Mouse (Mus musculus) common myeloid progenitor, adult 5-6 weeks (primary cell): ENCODE measurements around the gene Fam71e1. TPM values are rescaled to one million over a fixed set of nuclear protein-coding genes. Genes with fewer than 3 reads are reported as not detected.

Experiments
- total RNA-seq: library from RNA; stranded (forward); fragments of 200-1000, 187-1606 nt; gene quantifications from 2 replicates; pipeline ENCODE4 v1.2.3, GENCODE M21; 2017

Gene Fam71e1
- total RNA-seq, 1 experiment from 2014 or later, result not detected

Other genes starting within 250 kb of the Fam71e1 start
- gene 1700028J19Rik, start 249.9 kb upstream of the Fam71e1 start, total RNA-seq, result 0.55 and 0.73 TPM in 2 replicates
- gene 2410002F23Rik, start 249.9 kb upstream of the Fam71e1 start, total RNA-seq, result 97.3 and 107 TPM in 2 replicates
- not detected in 2 replicates for gene Acp4, start 239.2 kb upstream of the Fam71e1 start, total RNA-seq
- gene Gm15517, start 235.1 kb upstream of the Fam71e1 start, total RNA-seq, result not detected in 2 replicates
- gene Clec11a, start 189.7 kb upstream of the Fam71e1 start, total RNA-seq, result 2.7 and 5.5 TPM in 2 replicates
- gene Shank1, start 186.3 kb upstream of the Fam71e1 start, total RNA-seq, result not detected in 2 replicates
- gene Syt3, start 112.5 kb upstream of the Fam71e1 start, total RNA-seq, result 0.58 and 0.64 TPM in 2 replicates
- 0.78 TPM in 1 of 2 replicates, not detected in the other for gene 1700008O03Rik, start 110.8 kb upstream of the Fam71e1 start, total RNA-seq
- gene Lrrc4b, start 67.6 kb upstream of the Fam71e1 start, total RNA-seq, result not detected in 2 replicates
- gene Aspdh, start 31.2 kb upstream of the Fam71e1 start, total RNA-seq, result not detected in 2 replicates
- gene Josd2, start 28.6 kb upstream of the Fam71e1 start, total RNA-seq, result 26.0 and 37.3 TPM in 2 replicates
- gene Emc10, start 52 bp upstream of the Fam71e1 start, total RNA-seq, result 29.5 and 38.8 TPM in 2 replicates
- gene Mybpc2, start 28.1 kb downstream of the Fam71e1 start, total RNA-seq, result not detected in 2 replicates
- gene Spib, start 35.5 kb downstream of the Fam71e1 start, total RNA-seq, result not detected in 2 replicates
- 86.0 and 89.7 TPM in 2 replicates for gene Pold1, start 52.3 kb downstream of the Fam71e1 start, total RNA-seq
- 69.3 and 123 TPM in 2 replicates for gene Nr1h2, start 57.4 kb downstream of the Fam71e1 start, total RNA-seq
- gene Napsa, start 75.8 kb downstream of the Fam71e1 start, total RNA-seq, result 43.4 and 48.5 TPM in 2 replicates
- 0.39 and 1.1 TPM in 2 replicates for gene Kcnc3, start 94.1 kb downstream of the Fam71e1 start, total RNA-seq
- gene Myh14, start 174.3 kb downstream of the Fam71e1 start, total RNA-seq, result not detected in 2 replicates
- gene Izumo2, start 212.2 kb downstream of the Fam71e1 start, total RNA-seq, result not detected in 2 replicates